Mouse (Mus musculus) hindbrain, embryonic 15.5 days (tissue): Measurements from ENCODE around the gene Dap3. TPM values are rescaled to one million over a fixed set of nuclear protein-coding genes. Genes with fewer than 3 reads are reported as not detected.
A peak's percentile ranks its signal among the peaks of the same experiment; 100 is the strongest.
"Not testable (repeated sequence)": the region's sequence is repeated elsewhere in the genome, so short reads cannot be mapped to it uniquely, and the experiment has no call there.

Experiments used
- ATAC-seq: fragments of 200-750 bp; cut with Nextera tagmentation; 2 replicates; pipeline ENCODE4 v1.8.0; 2017; ENCODE audit warnings: low read depth, moderate number of reproducible peaks, moderate TSS enrichment; ENCODE audit not compliant: low FRiP score
- H3K27ac ChIP-seq: fragments of 300-500 bp; sonication (generic); replicated peaks from 2 replicates; pipeline ENCODE4 v1.5.1; 2015; ENCODE audit warnings: mild to moderate bottlenecking, inconsistent platforms
- H3K27me3 ChIP-seq: fragments of 300-500 bp; sonication (generic); 2 replicates; pipeline ENCODE4 v1.6.1; 2015; ENCODE audit warnings: control low read depth, inconsistent platforms
- H3K36me3 ChIP-seq: fragments of 300-500 bp; sonication (generic); 2 replicates; pipeline ENCODE4 v1.6.1; 2015; ENCODE audit warnings: control low read depth, inconsistent platforms
- H3K4me1 ChIP-seq: fragments of 300-500 bp; sonication (generic); replicated peaks from 2 replicates; pipeline ENCODE4 v1.6.1; 2015; ENCODE audit warnings: control low read depth, inconsistent platforms
- H3K4me2 ChIP-seq: fragments of 300-500 bp; sonication (generic); 2 replicates; pipeline ENCODE4 v1.6.1; 2015; ENCODE audit warnings: moderate library complexity, mild to moderate bottlenecking, inconsistent platforms
- H3K4me3 ChIP-seq: fragments of 300-500 bp; sonication (generic); 2 replicates; pipeline ENCODE4 v1.5.1; 2015; ENCODE audit warnings: mild to moderate bottlenecking, inconsistent platforms
- H3K9ac ChIP-seq: fragments of 300-500 bp; sonication (generic); 2 replicates; pipeline ENCODE4 v1.6.1; 2015; ENCODE audit warnings: inconsistent platforms
- H3K9me3 ChIP-seq: fragments of 300-500 bp; sonication (generic); 2 replicates; pipeline ENCODE4 v1.6.1; 2016; ENCODE audit warnings: control low read depth, inconsistent platforms
- WGBS: fragments of 180-500 bp; shearing (Covaris S2); methylation state at CpG from one replicate; pipeline ENCODE4 v1.1.7; 2015; 5-methylcytosine and 5-hydroxymethylcytosine counted together
- polyA plus RNA-seq: library from polyadenylated mRNA; unstranded; fragments of >200 nt; fragmentation: Nextera tagmentation; extraction: Ambion mirVana; gene quantifications from 2 replicates; pipeline ENCODE4 v1.2.1, GENCODE M21; 2015

Dap3 gene
- polyA plus RNA-seq = 121 and 129 TPM in 2 replicates

DNA sequence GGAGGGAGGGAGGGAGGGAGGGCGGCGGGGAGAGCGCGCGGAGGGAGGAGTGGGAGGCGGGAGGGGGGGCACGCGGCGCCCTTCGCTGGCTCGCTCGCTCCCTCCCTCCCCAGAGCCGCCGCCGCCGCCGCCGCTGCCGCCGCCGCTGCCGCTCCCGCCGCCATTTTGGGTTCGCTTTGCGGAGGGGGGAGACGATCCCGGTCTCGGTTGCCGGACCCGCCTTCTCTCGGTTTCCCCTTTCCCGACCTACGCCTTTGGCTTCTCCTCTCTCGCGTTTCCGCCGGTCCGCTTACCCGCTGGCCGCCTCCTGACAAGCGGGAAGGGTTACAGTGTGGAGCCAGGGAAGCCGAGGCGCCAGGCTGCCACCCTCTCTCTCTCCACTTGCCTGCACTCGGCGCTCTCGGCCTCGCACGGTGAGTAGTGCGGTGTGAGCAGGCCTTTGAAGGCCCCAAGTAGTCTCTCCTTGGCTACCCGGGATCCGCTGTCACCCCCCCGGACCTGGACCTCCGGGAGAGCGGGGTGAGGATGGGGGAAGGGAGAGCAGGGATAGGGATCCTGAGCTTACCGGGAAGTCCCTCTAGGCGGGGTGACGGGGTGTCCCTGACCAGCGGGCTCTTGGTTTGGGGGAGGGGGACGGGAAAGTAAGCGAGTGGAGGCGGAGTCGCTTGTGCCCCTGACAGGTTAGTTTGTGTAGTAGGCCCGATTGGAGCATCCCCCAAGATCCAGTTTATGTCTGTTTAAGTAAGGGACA is at the start of gene Dap3, which contains the start of gene Ash1l:
Gene Dap3 (minus strand): TSS at position 606 of the 751 bp plus-strand sequence.
Gene Ash1l (plus strand): TSS at position 47 of the 751 bp plus-strand sequence.
- 0% methylated on average over 46 of the region's 64 CpGs for WGBS
- ATAC-seq = peak; percentile 85
- peak within 1 kb of the TSS; percentile 71 for H3K4me2 ChIP-seq

DNA sequence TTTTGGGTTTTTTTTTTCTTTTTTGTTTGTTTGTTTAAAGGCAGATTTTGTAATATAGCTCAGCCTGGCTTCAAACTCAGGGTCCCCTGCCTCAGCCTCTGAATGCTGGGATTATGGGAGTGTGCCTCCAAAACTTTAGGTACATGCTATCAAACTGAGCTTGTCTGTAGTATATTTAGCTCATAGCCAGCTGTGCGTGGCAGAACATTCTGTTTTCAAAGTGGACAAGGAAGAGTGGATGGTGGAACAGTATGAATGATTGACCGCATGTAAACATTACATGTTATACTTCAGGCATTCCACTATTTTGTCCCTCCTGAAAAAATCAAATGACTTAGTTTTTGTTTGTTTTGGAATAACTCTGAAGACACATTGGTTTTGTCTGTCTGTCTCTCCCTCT is 41.8 kb upstream of the Dap3 start:
- Histone ChIP-seq H3K9me3 (no peaks in the 10 kb centered on the region), H3K36me3 (no peaks in the 10 kb centered on the region), H3K9ac (no peak overlapping the region), H3K4me2 (no peak overlapping the region), H3K27ac (no peak overlapping the region), H3K4me1 (no peaks in the 10 kb centered on the region), H3K27me3 (no peaks in the 10 kb centered on the region), H3K4me3 (no peak overlapping the region)
- 93% methylated on average over 2 of the region's 2 CpGs for WGBS
- ATAC-seq = no peak

More for the DNA sequence above, at the start of gene Dap3, which contains the start of gene Ash1l:
- Histone ChIP-seq H3K9ac (peak within 1 kb of the TSS; percentile 95), H3K27me3 (no peaks in the 10 kb centered on the region), H3K27ac (peak within 1 kb of the TSS; percentile 100), H3K4me1 (peaks cover 42% of the 10 kb centered on the region), H3K9me3 (no peaks in the 10 kb centered on the region), H3K4me3 (peak within 1 kb of the TSS; percentile 88), H3K36me3 (no peaks in the 10 kb centered on the region)

DNA sequence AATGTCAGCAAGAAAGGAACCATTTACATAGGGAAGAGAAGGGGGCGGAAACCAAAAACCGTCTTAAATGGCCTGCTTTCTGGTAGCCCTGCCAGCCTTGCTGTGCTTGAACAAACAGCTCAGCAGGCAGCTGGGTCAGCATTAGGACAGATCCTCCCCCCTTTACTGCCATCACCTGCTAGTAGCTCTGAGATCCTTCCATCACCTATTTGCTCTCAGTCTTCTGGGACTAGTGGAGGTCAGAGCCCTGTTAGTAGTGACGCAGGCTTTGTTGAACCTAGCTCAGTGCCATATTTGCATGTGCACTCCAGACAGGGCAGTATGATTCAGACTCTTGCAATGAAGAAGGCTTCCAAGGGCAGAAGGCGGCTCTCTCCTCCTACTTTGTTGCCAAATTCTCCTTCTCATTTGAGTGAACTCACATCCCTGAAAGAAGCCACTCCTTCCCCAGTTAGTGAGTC is 33.0 kb upstream of the Dap3 start:
- Histone ChIP-seq H3K27me3 (no peaks in the 10 kb centered on the region), H3K4me1 (peaks cover 3% of the 10 kb centered on the region; the same call in 1 of the 2 replicates), H3K4me2 (no peak overlapping the region), H3K27ac (no peak overlapping the region), H3K36me3 (peaks cover 34% of the 10 kb centered on the region), H3K4me3 (no peak overlapping the region), H3K9me3 (no peaks in the 10 kb centered on the region), H3K9ac (no peak overlapping the region)
- WGBS = 19% methylated on average over 4 of the region's 4 CpGs
- peak; percentile 75; the same call in 1 of the 2 replicates for ATAC-seq

DNA sequence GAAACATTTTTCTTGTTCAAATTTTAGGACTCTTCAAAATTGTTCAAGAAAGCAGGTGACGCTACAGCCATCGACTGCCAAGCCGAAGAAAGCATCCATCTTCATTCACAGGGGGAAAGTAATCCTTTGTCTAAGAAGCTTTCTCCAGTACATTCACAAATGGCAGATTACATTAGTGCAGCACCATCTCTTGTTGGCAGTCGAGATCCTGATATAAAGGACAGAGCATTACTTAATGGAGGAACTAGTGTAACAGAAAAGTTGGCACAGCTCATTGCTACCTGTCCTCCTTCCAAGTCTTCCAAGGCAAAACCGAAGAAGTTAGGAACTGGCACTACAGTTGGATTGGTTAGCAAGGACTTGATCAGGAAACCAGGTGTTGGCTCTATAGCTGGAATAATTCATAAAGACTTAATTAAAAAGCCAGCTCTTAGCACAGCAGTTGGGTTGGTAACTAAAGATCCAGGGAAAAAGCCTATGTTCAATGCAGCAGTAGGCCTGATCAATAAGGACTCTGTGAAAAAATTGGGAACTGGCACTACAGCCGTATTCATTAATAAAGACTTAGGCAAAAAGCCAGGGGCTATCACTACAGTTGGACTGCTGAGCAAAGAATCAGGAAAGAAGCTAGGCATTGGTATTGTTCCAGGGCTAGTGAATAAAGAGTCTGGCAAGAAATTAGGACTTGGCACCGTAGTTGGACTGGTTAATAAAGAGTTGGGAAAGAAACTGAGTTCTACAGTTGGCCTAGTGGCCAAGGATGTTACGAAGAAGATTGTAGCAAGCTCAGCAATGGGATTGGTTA is 30.4 kb upstream of the Dap3 start:
- Histone ChIP-seq H3K9me3 (no peaks in the 10 kb centered on the region), H3K4me3 (no peak overlapping the region), H3K4me2 (no peak overlapping the region), H3K9ac (no peak overlapping the region), H3K36me3 (peaks cover 34% of the 10 kb centered on the region), H3K27ac (peak overlapping the region; percentile 5; the same call in 1 of the 2 replicates), H3K4me1 (peaks cover 3% of the 10 kb centered on the region; the same call in 1 of the 2 replicates), H3K27me3 (no peaks in the 10 kb centered on the region)
- ATAC-seq = peak; percentile 56; the same call in 1 of the 2 replicates
- WGBS = 72% methylated on average over 8 of the region's 8 CpGs

DNA sequence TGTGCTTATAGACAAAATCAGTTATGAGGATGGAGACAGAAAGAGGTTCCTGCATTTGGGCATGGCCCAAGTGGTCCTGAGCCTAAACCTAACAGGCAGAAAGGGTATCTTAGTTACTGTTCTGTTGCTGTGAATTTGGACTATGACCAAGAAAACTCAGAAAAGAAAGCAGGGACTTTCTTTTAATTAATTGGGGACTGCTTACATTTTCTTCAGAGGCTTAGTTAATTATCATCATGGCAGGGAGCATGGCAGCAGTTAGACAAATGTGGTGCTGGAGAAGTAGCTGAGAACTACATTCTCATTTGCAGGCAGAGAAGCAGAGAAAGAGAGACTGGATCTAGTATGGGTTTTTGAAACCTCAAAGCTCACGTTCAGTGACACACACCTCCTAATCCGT is 24.0 kb upstream of the Dap3 start:
- no peak overlapping the region for H3K9ac ChIP-seq
- peaks cover 5% of the 10 kb centered on the region; the same call in 1 of the 2 replicates for H3K4me1 ChIP-seq
- no peak overlapping the region for H3K4me3 ChIP-seq
- no peaks in the 10 kb centered on the region for H3K27me3 ChIP-seq
- no peaks in the 10 kb centered on the region for H3K9me3 ChIP-seq
- no peaks in the 10 kb centered on the region for H3K36me3 ChIP-seq
- no peak overlapping the region for H3K4me2 ChIP-seq
- H3K27ac ChIP-seq = no peak overlapping the region
- 73% methylated on average over 2 of the region's 2 CpGs for WGBS
- ATAC-seq = no peak

DNA sequence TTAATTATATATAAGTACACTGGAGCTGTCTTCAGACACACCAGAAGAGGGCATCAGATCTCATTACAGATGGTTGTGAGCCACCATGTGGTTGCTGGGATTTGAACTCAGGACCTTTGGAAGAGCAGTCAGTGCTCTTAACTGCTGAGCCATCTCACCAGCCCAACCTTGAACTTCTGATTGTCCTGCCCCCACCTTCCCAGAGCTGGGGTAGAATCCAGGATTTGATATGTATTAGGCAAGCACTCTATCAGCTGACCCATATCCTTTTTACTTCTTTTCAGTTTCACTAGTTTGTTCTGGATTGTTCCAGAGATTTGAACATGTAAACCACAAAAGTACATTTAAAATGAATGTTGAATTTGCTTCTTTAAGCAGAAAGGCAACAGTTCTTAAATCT is 12.2 kb upstream of the Dap3 start:
- H3K4me1 ChIP-seq, H3K9me3 ChIP-seq, H3K4me2 ChIP-seq, H3K9ac ChIP-seq, H3K27ac ChIP-seq, ATAC-seq, H3K27me3 ChIP-seq, H3K4me3 ChIP-seq: not testable (repeated sequence)
- peaks cover 11% of the 10 kb centered on the region for H3K36me3 ChIP-seq

DNA sequence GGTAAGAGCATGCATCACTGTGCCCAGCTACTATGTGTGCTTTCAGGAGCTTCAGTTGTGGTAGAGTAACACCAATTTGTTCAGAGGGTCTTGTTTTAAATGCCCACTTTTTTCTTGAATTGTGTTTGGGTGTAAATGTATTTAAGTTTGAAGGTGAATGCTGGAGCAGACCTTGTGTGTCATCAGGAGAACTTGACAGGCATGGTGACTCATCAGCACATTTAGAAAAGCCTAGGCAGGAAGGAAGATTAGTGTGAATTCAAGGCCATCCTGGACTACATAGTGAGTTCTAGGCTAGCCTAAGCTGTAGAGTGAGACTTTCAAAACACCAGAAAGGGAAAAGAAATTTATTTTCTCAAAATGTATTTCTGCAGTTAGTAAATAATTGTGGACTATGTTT is 2.8 kb upstream of the Dap3 start:
- no peak for ATAC-seq
- H3K4me1 ChIP-seq = peaks cover 29% of the 10 kb centered on the region

DNA sequence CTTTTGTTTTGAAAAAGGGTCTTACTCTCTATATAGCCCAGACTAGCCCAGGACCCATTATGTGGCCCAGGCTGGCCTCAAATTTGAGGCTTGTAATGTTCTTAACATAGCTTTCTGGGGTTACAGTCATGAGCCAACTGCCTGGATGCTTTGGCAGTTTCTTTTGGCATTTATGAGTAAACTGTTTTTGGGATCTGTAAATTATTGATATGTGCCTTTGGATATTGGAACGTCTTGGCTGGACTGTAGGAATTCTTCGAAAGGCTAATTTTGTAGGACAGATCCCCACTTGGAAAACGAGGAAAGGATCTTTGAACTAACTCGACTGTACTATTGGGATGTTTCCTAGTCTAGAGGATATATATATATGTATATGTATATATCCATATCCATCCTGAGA is 2.3 kb upstream of the Dap3 start:
- 88% methylated on average over 4 of the region's 4 CpGs for WGBS
- no peak overlapping the region for H3K27ac ChIP-seq
- no peak overlapping the region for H3K9ac ChIP-seq
- peaks cover 34% of the 10 kb centered on the region for H3K4me1 ChIP-seq
- H3K4me3 ChIP-seq = no peak overlapping the region
- no peaks in the 10 kb centered on the region for H3K36me3 ChIP-seq
- no peaks in the 10 kb centered on the region for H3K27me3 ChIP-seq
- ATAC-seq = no peak
- no peaks in the 10 kb centered on the region for H3K9me3 ChIP-seq
- H3K4me2 ChIP-seq = no peak overlapping the region

More for the DNA sequence above, 2.8 kb upstream of the Dap3 start:
- no peaks in the 10 kb centered on the region for H3K36me3 ChIP-seq
- no peaks in the 10 kb centered on the region for H3K9me3 ChIP-seq
- no peak overlapping the region for H3K9ac ChIP-seq
- no peak overlapping the region for H3K4me2 ChIP-seq
- no peak overlapping the region for H3K27ac ChIP-seq
- no peaks in the 10 kb centered on the region for H3K27me3 ChIP-seq
- no peak overlapping the region for H3K4me3 ChIP-seq

DNA sequence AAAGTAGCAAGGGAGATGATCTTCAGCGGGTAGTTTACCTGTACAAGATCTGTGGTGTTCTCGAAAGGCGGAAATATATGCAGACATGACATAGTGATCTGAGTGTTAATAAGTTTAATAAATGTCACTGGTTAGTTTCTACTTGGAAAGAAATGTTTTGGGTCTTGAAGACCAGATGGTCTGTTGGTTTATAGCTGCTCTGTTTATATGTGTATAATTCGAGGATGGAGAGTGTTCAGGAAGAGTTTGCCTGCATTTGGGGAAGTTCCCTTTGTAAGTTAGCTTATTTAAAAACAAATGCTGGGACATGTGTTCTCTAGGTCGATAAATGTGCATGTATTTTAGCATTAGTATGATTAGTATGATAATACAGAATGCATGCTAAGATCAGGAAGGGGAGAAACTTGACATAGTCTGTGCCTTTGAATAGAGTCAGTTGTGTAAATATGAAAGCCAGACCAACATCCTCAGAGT is 383 bp upstream of the Dap3 start:
- Histone ChIP-seq H3K4me1 (peaks cover 42% of the 10 kb centered on the region), H3K36me3 (no peaks in the 10 kb centered on the region), H3K4me3 (peak overlapping the region; percentile 88), H3K9ac (peak overlapping the region; percentile 95), H3K4me2 (peak overlapping the region; percentile 70), H3K9me3 (no peaks in the 10 kb centered on the region), H3K27me3 (no peaks in the 10 kb centered on the region), H3K27ac (peak overlapping the region; percentile 100)
- 0% methylated on average over 5 of the region's 5 CpGs for WGBS
- no peak for ATAC-seq

DNA sequence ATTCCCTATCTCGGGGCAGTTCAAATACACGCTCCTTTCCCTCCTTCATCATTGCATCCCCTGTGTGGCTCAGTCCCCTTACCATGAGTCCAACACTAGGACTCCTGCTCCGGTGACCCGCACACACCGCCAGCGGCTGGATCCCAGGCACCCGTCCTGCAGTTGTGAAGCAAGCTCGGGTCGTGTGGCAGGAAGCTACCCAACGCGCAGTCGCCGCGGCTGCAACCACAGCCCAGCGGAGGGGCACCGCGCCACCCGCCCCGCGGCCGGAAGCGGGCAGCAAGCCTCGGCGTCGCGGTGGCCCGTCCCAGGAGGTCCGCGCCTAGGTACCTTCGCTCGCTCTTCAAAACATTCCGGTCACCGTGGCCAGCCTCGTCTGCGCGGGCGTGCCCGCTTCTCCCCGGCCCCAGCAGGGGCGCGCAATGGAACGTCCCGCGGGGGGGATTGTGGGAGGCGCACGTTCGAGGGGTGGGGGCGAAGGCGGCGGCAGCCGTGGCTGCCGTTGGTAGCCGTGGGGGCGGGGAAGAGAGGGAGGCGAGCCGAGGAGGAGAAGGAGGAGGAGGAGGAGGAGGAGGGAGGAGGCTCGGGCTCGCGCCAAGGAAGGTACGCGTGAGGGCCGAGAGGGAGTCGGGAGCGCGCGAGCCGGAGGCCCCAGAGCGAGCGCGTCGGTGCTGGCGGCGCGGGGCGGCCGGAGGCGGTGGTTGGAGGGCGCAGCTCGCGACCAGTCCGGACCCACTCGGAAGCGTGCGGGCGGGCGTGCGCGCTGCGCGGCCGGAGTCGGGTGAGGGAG is 1.0 kb downstream of the Dap3 start:
- Histone ChIP-seq H3K9me3 (no peaks in the 10 kb centered on the region), H3K36me3 (no peaks in the 10 kb centered on the region), H3K4me3 (peak overlapping the region; percentile 88), H3K27ac (peak overlapping the region; percentile 100), H3K4me2 (peak overlapping the region; percentile 71), H3K27me3 (no peaks in the 10 kb centered on the region), H3K4me1 (peaks cover 42% of the 10 kb centered on the region), H3K9ac (peak overlapping the region; percentile 95)
- WGBS = under 1% methylated on average over 74 of the region's 92 CpGs
- ATAC-seq = peak; percentile 93

DNA sequence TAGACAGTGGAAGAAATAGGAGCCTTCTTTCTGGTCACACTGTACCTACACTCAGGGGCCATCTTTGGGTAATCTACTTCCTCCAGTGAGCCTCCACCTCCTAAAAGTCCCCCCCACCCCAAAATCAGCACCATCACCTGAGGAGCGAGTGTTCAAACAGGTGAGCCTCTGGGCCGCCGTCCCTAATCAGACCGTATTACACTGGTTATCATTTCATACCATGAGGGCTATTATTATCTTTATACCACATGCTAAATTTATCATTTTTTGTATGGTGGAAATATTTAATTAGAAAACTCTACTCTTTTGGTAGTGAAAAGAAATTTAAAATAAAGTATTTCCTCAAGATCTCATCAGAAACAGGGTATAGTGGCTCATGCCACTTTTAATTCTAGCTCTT is 6.9 kb downstream of the Dap3 start:
- peaks cover 19% of the 10 kb centered on the region for H3K36me3 ChIP-seq
- no peaks in the 10 kb centered on the region for H3K27me3 ChIP-seq
- peaks cover 17% of the 10 kb centered on the region for H3K4me1 ChIP-seq
- H3K9ac ChIP-seq = no peak overlapping the region
- no peak overlapping the region for H3K4me2 ChIP-seq
- no peaks in the 10 kb centered on the region for H3K9me3 ChIP-seq
- H3K4me3 ChIP-seq = no peak overlapping the region
- no peak for ATAC-seq
- 90% methylated on average over 4 of the region's 4 CpGs for WGBS
- no peak overlapping the region for H3K27ac ChIP-seq
